Mouse (Mus musculus) left cerebral cortex, postnatal 14 days (tissue): ENCODE measurements around the gene Gm20388. TPM values are rescaled to one million over a fixed set of nuclear protein-coding genes. Genes with fewer than 3 reads are reported as not detected.

Experiments
- DNase-seq, 2 experiments: peaks; one replicate each; pipeline ENCODE4 v3.0.0; 2021 to 2022; ENCODE audit warnings: low spot score in 2 of 2, mixed read lengths in 1 of 2
- intact Hi-C: fragments of 180-260 bp; cut with DNase I; formaldehyde crosslinking; loops from one replicate; pipeline ENCODE4 v1.15.1; 2025
- total RNA-seq, 2 experiments: library from RNA; stranded (reverse); gene quantifications; 2 replicates each; pipeline ENCODE4 v1.2.3; 2021

Gm20388 gene
- total RNA-seq, 2 experiments from 2014 or later, result 2.8 to 7.3 TPM

- DNase-seq, result peak; percentile 19 to 24
- intact Hi-C loops, result no loop called here
Measured at GRCm38 (mm10) chr8:122803906-122804761, 2893.5 kb downstream of the Gm20388 start.

- intact Hi-C loops, result no loop called here
- DNase-seq, result peak; percentile 38 to 44
Measured at GRCm38 (mm10) chr8:122805349-122805748, 2894.7 kb downstream of the Gm20388 start.

- DNase-seq, result no peak
- intact Hi-C loops, result no loop called here
Measured at GRCm38 (mm10) chr8:122806956-122807538, 2896.4 kb downstream of the Gm20388 start.

GRCm38 (mm10) chr8:122807907-122808306 lies 2897.3 kb downstream of the Gm20388 start:
- intact Hi-C loops, result no loop called here
- DNase-seq, result no peak

GRCm38 (mm10) chr8:122810376-122810775 lies 2899.7 kb downstream of the Gm20388 start:
- no peak for DNase-seq
- intact Hi-C loops, result no loop called here

- no peak for DNase-seq
- intact Hi-C loops, result no loop called here
Measured at GRCm38 (mm10) chr8:122811870-122812494, 2901.3 kb downstream of the Gm20388 start.

GRCm38 (mm10) chr8:122812610-122813250 lies 2902.1 kb downstream of the Gm20388 start:
- no peak for DNase-seq
- intact Hi-C loops, result no loop called here

- intact Hi-C loops, result no loop called here
- peak in 1 of 2 experiments; percentile 17 for DNase-seq
Measured at GRCm38 (mm10) chr8:122814608-122815007, 2904.0 kb downstream of the Gm20388 start.

GRCm38 (mm10) chr8:122816965-122817364 lies 2906.3 kb downstream of the Gm20388 start:
- intact Hi-C loops, result no loop called here

GRCm38 (mm10) chr8:122817724-122818496 lies 2907.3 kb downstream of the Gm20388 start:
- intact Hi-C loops, result no loop called here
- DNase-seq, result no peak

More at GRCm38 (mm10) chr8:122816965-122817364, 2906.3 kb downstream of the Gm20388 start:
- DNase-seq, result no peak

GRCm38 (mm10) chr8:122819776-122820175 lies 2909.1 kb downstream of the Gm20388 start:
- intact Hi-C loops, result no loop called here
- no peak for DNase-seq

- intact Hi-C loops, result no loop called here
- DNase-seq, result no peak
Measured at GRCm38 (mm10) chr8:122824571-122824970, 2913.9 kb downstream of the Gm20388 start.

GRCm38 (mm10) chr8:122824986-122825385 lies 2914.3 kb downstream of the Gm20388 start:
- no peak for DNase-seq
- intact Hi-C loops, result no loop called here

GRCm38 (mm10) chr8:122825408-122825807 lies 2914.8 kb downstream of the Gm20388 start:
- DNase-seq, result no peak
- intact Hi-C loops, result no loop called here

GRCm38 (mm10) chr8:122829396-122829795 lies 2918.8 kb downstream of the Gm20388 start:
- DNase-seq, result no peak
- intact Hi-C loops, result no loop called here

- peak; percentile 91 to 96 for DNase-seq
- intact Hi-C loops, result loop anchor here (2.0 to 5.0 kb wide), 3 partner anchors 152 to 328 kb away; no protein-coding TSS in a partner anchor
Measured at GRCm38 (mm10) chr8:122830349-122831061, 2919.9 kb downstream of the Gm20388 start.

GRCm38 (mm10) chr8:122834416-122834815 lies 2923.8 kb downstream of the Gm20388 start:
- intact Hi-C loops, result loop anchor here (5.0 kb wide), 1 partner anchor 332 kb away; no protein-coding TSS in a partner anchor
- DNase-seq, result no peak

GRCm38 (mm10) chr8:122834971-122835370 lies 2924.3 kb downstream of the Gm20388 start:
- intact Hi-C loops, result loop anchor here (5.0 kb wide), 2 partner anchors 333 to 367 kb away; no protein-coding TSS in a partner anchor
- peak; percentile 79 to 83 for DNase-seq
